Mouse (Mus musculus): ENCODE measurements around the gene Tmem131l.

DNA sequence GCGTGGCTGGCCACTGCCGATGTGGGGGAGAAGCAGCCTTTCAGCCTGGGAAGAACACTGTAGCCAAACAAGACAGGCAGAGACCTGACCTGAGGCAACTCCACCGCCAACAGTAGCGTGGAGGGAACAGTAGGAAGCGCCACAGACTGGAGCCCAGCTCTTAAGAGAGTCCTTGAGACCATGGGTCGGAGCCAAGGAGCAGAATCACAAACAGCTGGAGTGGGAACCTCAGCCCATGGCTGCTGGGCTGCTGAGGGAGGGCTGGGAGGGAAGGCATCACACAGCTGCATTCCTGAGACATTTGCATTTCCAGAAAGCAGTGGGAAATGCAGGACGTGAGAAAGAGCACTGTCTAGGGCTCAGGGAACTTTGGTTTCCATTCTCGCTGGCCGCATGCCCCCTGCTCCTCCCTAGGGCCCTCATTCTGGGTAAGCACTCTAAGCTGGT is 8.8 kb upstream of the Tmem131l start:
- no peak for TF ChIP-seq CHD1 (IDR thresholded peaks at IDR 0.05; ENCODE audit: low read depth, low read length)
- no peak for TF ChIP-seq KAT2A (conservative IDR thresholded peaks at IDR 0.05; ENCODE audit: low read depth, low read length)
- TF ChIP-seq GATA1 (IDR thresholded peaks at IDR 0.05; ENCODE audit: low read depth, low read length), result no peak
- no peak for TF ChIP-seq CTCF (IDR thresholded peaks at IDR 0.05 in 2 of 3, conservative IDR thresholded peaks at IDR 0.05 in 1 of 3; ENCODE audit: control insufficient read depth in 1 of 3, insufficient read depth in 1 of 3, low read depth in 2 of 3, low read length in 3 of 3, poor library complexity in 1 of 3, severe bottlenecking in 1 of 3)
- TF ChIP-seq POLR2A (IDR thresholded peaks at IDR 0.05; ENCODE audit: control insufficient read depth in 1 of 2, insufficient read depth in 1 of 2, low read depth in 1 of 2, low read length in 2 of 2, poor library complexity in 1 of 2), result no peak
- TF ChIP-seq USF2 (IDR thresholded peaks at IDR 0.05; ENCODE audit: borderline replicate concordance in 1 of 2, insufficient read depth in 1 of 2, low read depth in 1 of 2, low read length in 2 of 2), result no peak
- TF ChIP-seq MAZ (IDR thresholded peaks at IDR 0.05; ENCODE audit: low read depth, low read length), result no peak
- TF ChIP-seq ZKSCAN1 (IDR thresholded peaks at IDR 0.05; ENCODE audit: low read depth, low read length), result no peak
- no peak for TF ChIP-seq TAL1 (IDR thresholded peaks at IDR 0.05; ENCODE audit: low read length)
- TF ChIP-seq RAD21 (IDR thresholded peaks at IDR 0.05; ENCODE audit: low read depth, low read length), result no peak

Measured in MEL (cell line).